Mouse (Mus musculus): ENCODE data around the gene Gm10762. TPM values are rescaled to one million over a fixed set of nuclear protein-coding genes. Genes with fewer than 3 reads are reported as not detected.

The Gm10762 gene
- polyA plus RNA-seq, 1 experiment from 2014 or later: 26.6 TPM

- no peaks in the 10 kb centered on the region for H3K27me3 ChIP-seq
- H3K4me3 ChIP-seq (replicated peaks): no peak overlapping the region
- no peak overlapping the region for H3K9ac ChIP-seq (replicated peaks)
- no peaks in the 10 kb centered on the region for H3K36me3 ChIP-seq
- no peak overlapping the region for H3K27ac ChIP-seq
- no peaks in the 10 kb centered on the region for H3K4me1 ChIP-seq (replicated peaks)
- H3K9me3 ChIP-seq: no peaks in the 10 kb centered on the region
- H3K4me2 ChIP-seq (replicated peaks): no peak overlapping the region
- no peak for ATAC-seq
Measured at GRCm38 (mm10) chr2:128954186-128954585, 13.3 kb downstream of the Gm10762 start.

GRCm38 (mm10) chr2:128947962-128948588, 19.4 kb downstream of the Gm10762 start:
- ATAC-seq: no peak
- Histone ChIP-seq H3K4me1 (replicated peaks) (peaks cover 3% of the 10 kb centered on the region; the same call in 1 of the 2 replicates), H3K4me3 (replicated peaks) (no peak overlapping the region), H3K9me3 (no peaks in the 10 kb centered on the region), H3K4me2 (replicated peaks) (no peak overlapping the region), H3K27ac (no peak overlapping the region), H3K27me3 (peaks cover 3% of the 10 kb centered on the region; the same call in 1 of the 2 replicates), H3K36me3 (no peaks in the 10 kb centered on the region), H3K9ac (replicated peaks) (no peak overlapping the region)
- WGBS: 36% methylated on average over 6 of the region's 6 CpGs

- ATAC-seq: peak; percentile 94
- Histone ChIP-seq H3K9me3 (no peaks in the 10 kb centered on the region), H3K27ac (peak within 1 kb of the TSS; percentile 86), H3K4me3 (replicated peaks) (peak within 1 kb of the TSS; percentile 75), H3K36me3 (0 out of 2 replicates have a peak, but pooled peaks cover under 1% of the 10 kb centered on the region), H3K27me3 (peaks cover 3% of the 10 kb centered on the region; the same call in 1 of the 2 replicates), H3K9ac (replicated peaks) (peak within 1 kb of the TSS; percentile 79), H3K4me1 (replicated peaks) (peaks cover 7% of the 10 kb centered on the region; the same call in 1 of the 2 replicates), H3K4me2 (replicated peaks) (peak within 1 kb of the TSS; percentile 70)
- WGBS: 2% methylated on average over 65 of the region's 65 CpGs
Measured at GRCm38 (mm10) chr2:128943538-128944528, 23.7 kb downstream of the Gm10762 start, which contains the start of gene Zc3h8. Gene Zc3h8 (minus strand): TSS chr2:128944077.

- ATAC-seq: no peak
- H3K9ac ChIP-seq (replicated peaks): no peak overlapping the region
- H3K4me3 ChIP-seq (replicated peaks): no peak overlapping the region
- no peak overlapping the region for H3K4me2 ChIP-seq (replicated peaks)
- H3K4me1 ChIP-seq (replicated peaks): no peaks in the 10 kb centered on the region
- H3K36me3 ChIP-seq: peaks cover 22% of the 10 kb centered on the region
- 89% methylated on average over 3 of the region's 3 CpGs for WGBS
- H3K9me3 ChIP-seq: no peaks in the 10 kb centered on the region
- no peak overlapping the region for H3K27ac ChIP-seq
- no peaks in the 10 kb centered on the region for H3K27me3 ChIP-seq
Measured at GRCm38 (mm10) chr2:128936256-128936655, 31.3 kb downstream of the Gm10762 start.

GRCm38 (mm10) chr2:128930704-128931103, 36.8 kb downstream of the Gm10762 start:
- Histone ChIP-seq H3K27ac (no peak overlapping the region), H3K9me3 (no peaks in the 10 kb centered on the region), H3K27me3 (no peaks in the 10 kb centered on the region), H3K36me3 (peaks cover 37% of the 10 kb centered on the region), H3K4me1 (replicated peaks) (no peaks in the 10 kb centered on the region), H3K9ac (replicated peaks) (no peak overlapping the region), H3K4me3 (replicated peaks) (no peak overlapping the region), H3K4me2 (replicated peaks) (no peak overlapping the region)
- ATAC-seq: no peak

GRCm38 (mm10) chr2:128928446-128928845, 39.1 kb downstream of the Gm10762 start:
- Histone ChIP-seq H3K9ac (replicated peaks) (no peak overlapping the region), H3K36me3 (peaks cover 43% of the 10 kb centered on the region), H3K9me3 (no peaks in the 10 kb centered on the region), H3K27me3 (no peaks in the 10 kb centered on the region), H3K4me3 (replicated peaks) (no peak overlapping the region), H3K4me2 (replicated peaks) (no peak overlapping the region), H3K27ac (no peak overlapping the region), H3K4me1 (replicated peaks) (no peaks in the 10 kb centered on the region)
- 81% methylated on average over 3 of the region's 3 CpGs for WGBS
- no peak for ATAC-seq

GRCm38 (mm10) chr2:128924799-128925198, 42.7 kb downstream of the Gm10762 start:
- H3K27me3 ChIP-seq: no peaks in the 10 kb centered on the region
- WGBS: 94% methylated on average over 4 of the region's 4 CpGs
- H3K9ac ChIP-seq (replicated peaks): no peak overlapping the region
- H3K4me2 ChIP-seq (replicated peaks): no peak overlapping the region
- H3K9me3 ChIP-seq: no peaks in the 10 kb centered on the region
- no peak overlapping the region for H3K4me3 ChIP-seq (replicated peaks)
- no peak for ATAC-seq
- no peaks in the 10 kb centered on the region for H3K4me1 ChIP-seq (replicated peaks)
- H3K36me3 ChIP-seq: peaks cover 23% of the 10 kb centered on the region
- H3K27ac ChIP-seq: no peak overlapping the region

Small RNAs within 50 kb of the gene (microRNA-seq; reads per million reads assigned to microRNA genes)
- not detected for gene Gm22859

Other genes starting within 250 kb of the Gm10762 start
- gene Tmem87b, start 149.6 kb downstream of the Gm10762 start, polyA plus RNA-seq (2015; fragmentation: Nextera tagmentation; extraction: Ambion mirVana): 37.6 and 38.3 TPM in 2 replicates
- gene Fbln7, start 104.7 kb downstream of the Gm10762 start, polyA plus RNA-seq (2015; fragmentation: Nextera tagmentation; extraction: Ambion mirVana): 1.0 and 1.3 TPM in 2 replicates
- 11.4 and 12.3 TPM in 2 replicates for gene Zc3h8, start 23.6 kb downstream of the Gm10762 start, polyA plus RNA-seq (2015; fragmentation: Nextera tagmentation; extraction: Ambion mirVana)
- gene Zc3h6, start 323 bp downstream of the Gm10762 start, polyA plus RNA-seq (2015; fragmentation: Nextera tagmentation; extraction: Ambion mirVana): 4.1 and 5.2 TPM in 2 replicates
- gene Vinac1, start 80.4 kb upstream of the Gm10762 start, polyA plus RNA-seq (2015; fragmentation: Nextera tagmentation; extraction: Ambion mirVana): 0.70 and 0.81 TPM in 2 replicates
- gene Ttl, start 98.2 kb upstream of the Gm10762 start, polyA plus RNA-seq (2015; fragmentation: Nextera tagmentation; extraction: Ambion mirVana): 21.3 and 23.6 TPM in 2 replicates
- 18.3 and 20.2 TPM in 2 replicates for gene Polr1b, start 133.3 kb upstream of the Gm10762 start, polyA plus RNA-seq (2015; fragmentation: Nextera tagmentation; extraction: Ambion mirVana)
- 29.2 and 30.4 TPM in 2 replicates for gene Chchd5, start 162.0 kb upstream of the Gm10762 start, polyA plus RNA-seq (2015; fragmentation: Nextera tagmentation; extraction: Ambion mirVana)
- gene Slc20a1, start 231.0 kb upstream of the Gm10762 start, polyA plus RNA-seq (2015; fragmentation: Nextera tagmentation; extraction: Ambion mirVana): 52.4 and 53.1 TPM in 2 replicates

Data from midbrain, embryonic 13.5 days (tissue).